Mouse (Mus musculus): ENCODE measurements around the gene Itgal. TPM values are rescaled to one million over a fixed set of nuclear protein-coding genes. Genes with fewer than 3 reads are reported as not detected.

Gene Itgal
- polyA plus RNA-seq, 1 experiment from 2014 or later, result 0.20 TPM

- H3K9ac ChIP-seq (replicated peaks; ENCODE audit: low read depth, low read length), result no peak overlapping the region
- H3K4me2 ChIP-seq (ENCODE audit: low read length), result no peak overlapping the region
- no peaks in the 10 kb centered on the region for H3K9me3 ChIP-seq (ENCODE audit: control insufficient read depth, low read length)
- no peaks in the 10 kb centered on the region for H3K27me3 ChIP-seq (replicated peaks; ENCODE audit: control insufficient read depth, insufficient read depth, low read length)
- no peak for ATAC-seq
- WGBS, result 94% methylated on average over 38 of the region's 38 CpGs
- no peak overlapping the region for H3K4me3 ChIP-seq (replicated peaks; ENCODE audit: low read length)
- H3K27ac ChIP-seq (ENCODE audit: low read length), result no peak overlapping the region
- peaks cover 2% of the 10 kb centered on the region; the same call in 1 of the 2 replicates for H3K36me3 ChIP-seq (ENCODE audit: control insufficient read depth, insufficient read depth)
- H3K4me1 ChIP-seq (replicated peaks; ENCODE audit: control insufficient read depth, insufficient read depth, low read length), result peaks cover 14% of the 10 kb centered on the region
These were observed 47.4 kb downstream of the Itgal start for GRCm38 (mm10) chr7:127343351-127344019.

GRCm38 (mm10) chr7:127344371-127344770, 48.3 kb downstream of the Itgal start:
- no peak for ATAC-seq
- WGBS, result 87% methylated on average over 8 of the region's 8 CpGs
- peaks cover 2% of the 10 kb centered on the region; the same call in 1 of the 2 replicates for H3K36me3 ChIP-seq (ENCODE audit: control insufficient read depth, insufficient read depth)
- peaks cover 14% of the 10 kb centered on the region for H3K4me1 ChIP-seq (replicated peaks; ENCODE audit: control insufficient read depth, insufficient read depth, low read length)
- peak overlapping the region; percentile 74 for H3K4me2 ChIP-seq (ENCODE audit: low read length)
- H3K27ac ChIP-seq (ENCODE audit: low read length), result no peak overlapping the region
- peak overlapping the region; percentile 83 for H3K4me3 ChIP-seq (replicated peaks; ENCODE audit: low read length)
- H3K9me3 ChIP-seq (ENCODE audit: control insufficient read depth, low read length), result no peaks in the 10 kb centered on the region
- H3K27me3 ChIP-seq (replicated peaks; ENCODE audit: control insufficient read depth, insufficient read depth, low read length), result no peaks in the 10 kb centered on the region
- H3K9ac ChIP-seq (replicated peaks; ENCODE audit: low read depth, low read length), result no peak overlapping the region

GRCm38 (mm10) chr7:127345092-127345491, 49.0 kb downstream of the Itgal start:
- Histone ChIP-seq H3K36me3 (ENCODE audit: control insufficient read depth, insufficient read depth) (peaks cover 2% of the 10 kb centered on the region; the same call in 1 of the 2 replicates), H3K27ac (ENCODE audit: low read length) (peak overlapping the region; percentile 90), H3K4me2 (ENCODE audit: low read length) (peak overlapping the region; percentile 74), H3K9ac (replicated peaks; ENCODE audit: low read depth, low read length) (peak overlapping the region; percentile 91), H3K4me3 (replicated peaks; ENCODE audit: low read length) (peak overlapping the region; percentile 83), H3K27me3 (replicated peaks; ENCODE audit: control insufficient read depth, insufficient read depth, low read length) (no peaks in the 10 kb centered on the region), H3K4me1 (replicated peaks; ENCODE audit: control insufficient read depth, insufficient read depth, low read length) (peaks cover 14% of the 10 kb centered on the region), H3K9me3 (ENCODE audit: control insufficient read depth, low read length) (no peaks in the 10 kb centered on the region)
- under 1% methylated on average over 41 of the region's 42 CpGs for WGBS
- peak; percentile 41 for ATAC-seq

GRCm38 (mm10) chr7:127345512-127346325, 49.7 kb downstream of the Itgal start, which contains the start of gene Zfp768:
Gene Zfp768 (minus strand): TSS chr7:127345589.
- H3K4me1 ChIP-seq (replicated peaks; ENCODE audit: control insufficient read depth, insufficient read depth, low read length), result peaks cover 14% of the 10 kb centered on the region
- H3K36me3 ChIP-seq (ENCODE audit: control insufficient read depth, insufficient read depth), result peaks cover 2% of the 10 kb centered on the region; the same call in 1 of the 2 replicates
- H3K27ac ChIP-seq (ENCODE audit: low read length), result peak within 1 kb of the TSS; percentile 90
- ATAC-seq, result peak; percentile 90
- 0% methylated on average over 61 of the region's 76 CpGs for WGBS
- H3K4me3 ChIP-seq (replicated peaks; ENCODE audit: low read length), result peak within 1 kb of the TSS; percentile 83
- peak within 1 kb of the TSS; percentile 91 for H3K9ac ChIP-seq (replicated peaks; ENCODE audit: low read depth, low read length)
- peak within 1 kb of the TSS; percentile 74 for H3K4me2 ChIP-seq (ENCODE audit: low read length)
- no peaks in the 10 kb centered on the region for H3K27me3 ChIP-seq (replicated peaks; ENCODE audit: control insufficient read depth, insufficient read depth, low read length)
- H3K9me3 ChIP-seq (ENCODE audit: control insufficient read depth, low read length), result no peaks in the 10 kb centered on the region

GRCm38 (mm10) chr7:127346676-127347075, 50.6 kb downstream of the Itgal start:
- WGBS, result 15% methylated on average over 8 of the region's 8 CpGs
- Histone ChIP-seq H3K27me3 (replicated peaks; ENCODE audit: control insufficient read depth, insufficient read depth, low read length) (no peaks in the 10 kb centered on the region), H3K9ac (replicated peaks; ENCODE audit: low read depth, low read length) (no peak overlapping the region), H3K4me1 (replicated peaks; ENCODE audit: control insufficient read depth, insufficient read depth, low read length) (peaks cover 14% of the 10 kb centered on the region), H3K36me3 (ENCODE audit: control insufficient read depth, insufficient read depth) (peaks cover 2% of the 10 kb centered on the region; the same call in 1 of the 2 replicates), H3K4me2 (ENCODE audit: low read length) (peak overlapping the region; percentile 74), H3K9me3 (ENCODE audit: control insufficient read depth, low read length) (no peaks in the 10 kb centered on the region), H3K4me3 (replicated peaks; ENCODE audit: low read length) (no peak overlapping the region), H3K27ac (ENCODE audit: low read length) (no peak overlapping the region)
- no peak for ATAC-seq

- WGBS, result 86% methylated on average over 5 of the region's 5 CpGs
- Histone ChIP-seq H3K27ac (ENCODE audit: low read length) (no peak overlapping the region), H3K9ac (replicated peaks; ENCODE audit: low read depth, low read length) (no peak overlapping the region), H3K36me3 (ENCODE audit: control insufficient read depth, insufficient read depth) (no peaks in the 10 kb centered on the region), H3K4me2 (ENCODE audit: low read length) (no peak overlapping the region), H3K9me3 (ENCODE audit: control insufficient read depth, low read length) (no peaks in the 10 kb centered on the region), H3K4me3 (replicated peaks; ENCODE audit: low read length) (no peak overlapping the region), H3K27me3 (replicated peaks; ENCODE audit: control insufficient read depth, insufficient read depth, low read length) (no peaks in the 10 kb centered on the region), H3K4me1 (replicated peaks; ENCODE audit: control insufficient read depth, insufficient read depth, low read length) (peaks cover 5% of the 10 kb centered on the region)
- no peak for ATAC-seq
These were observed 55.4 kb downstream of the Itgal start for GRCm38 (mm10) chr7:127351230-127352004.

- H3K4me3 ChIP-seq (replicated peaks; ENCODE audit: low read length), result no peak overlapping the region
- no peak overlapping the region for H3K9ac ChIP-seq (replicated peaks; ENCODE audit: low read depth, low read length)
- no peaks in the 10 kb centered on the region for H3K27me3 ChIP-seq (replicated peaks; ENCODE audit: control insufficient read depth, insufficient read depth, low read length)
- no peak overlapping the region for H3K4me2 ChIP-seq (ENCODE audit: low read length)
- WGBS, result 64% methylated on average over 3 of the region's 3 CpGs
- H3K4me1 ChIP-seq (replicated peaks; ENCODE audit: control insufficient read depth, insufficient read depth, low read length), result no peaks in the 10 kb centered on the region
- H3K27ac ChIP-seq (ENCODE audit: low read length), result no peak overlapping the region
- no peaks in the 10 kb centered on the region for H3K9me3 ChIP-seq (ENCODE audit: control insufficient read depth, low read length)
- no peak for ATAC-seq
- H3K36me3 ChIP-seq (ENCODE audit: control insufficient read depth, insufficient read depth), result no peaks in the 10 kb centered on the region
These were observed 59.7 kb downstream of the Itgal start for GRCm38 (mm10) chr7:127355796-127356195.

GRCm38 (mm10) chr7:127357871-127358270, 61.8 kb downstream of the Itgal start:
- Histone ChIP-seq H3K27ac (ENCODE audit: low read length) (no peak overlapping the region), H3K9me3 (ENCODE audit: control insufficient read depth, low read length) (no peaks in the 10 kb centered on the region), H3K4me3 (replicated peaks; ENCODE audit: low read length) (no peak overlapping the region), H3K9ac (replicated peaks; ENCODE audit: low read depth, low read length) (no peak overlapping the region), H3K4me1 (replicated peaks; ENCODE audit: control insufficient read depth, insufficient read depth, low read length) (0 out of 2 replicates have a peak, but pooled peaks cover 2% of the 10 kb centered on the region), H3K27me3 (replicated peaks; ENCODE audit: control insufficient read depth, insufficient read depth, low read length) (no peaks in the 10 kb centered on the region), H3K36me3 (ENCODE audit: control insufficient read depth, insufficient read depth) (no peaks in the 10 kb centered on the region), H3K4me2 (ENCODE audit: low read length) (no peak overlapping the region)
- no peak for ATAC-seq
- 39% methylated on average over 2 of the region's 2 CpGs for WGBS

- Histone ChIP-seq H3K4me1 (replicated peaks; ENCODE audit: control insufficient read depth, insufficient read depth, low read length) (peaks cover 5% of the 10 kb centered on the region), H3K9ac (replicated peaks; ENCODE audit: low read depth, low read length) (no peak overlapping the region), H3K36me3 (ENCODE audit: control insufficient read depth, insufficient read depth) (no peaks in the 10 kb centered on the region), H3K4me3 (replicated peaks; ENCODE audit: low read length) (no peak overlapping the region), H3K27me3 (replicated peaks; ENCODE audit: control insufficient read depth, insufficient read depth, low read length) (no peaks in the 10 kb centered on the region; the same call in 1 of the 2 replicates), H3K9me3 (ENCODE audit: control insufficient read depth, low read length) (no peaks in the 10 kb centered on the region), H3K4me2 (ENCODE audit: low read length) (no peak overlapping the region), H3K27ac (ENCODE audit: low read length) (no peak overlapping the region)
- no peak for ATAC-seq
- WGBS, result 73% methylated on average over 4 of the region's 4 CpGs
These were observed 62.4 kb downstream of the Itgal start for GRCm38 (mm10) chr7:127358472-127358871.
